Mouse (Mus musculus): ENCODE data around the gene Rhox6. TPM values are rescaled to one million over a fixed set of nuclear protein-coding genes. Genes with fewer than 3 reads are reported as not detected.

The Rhox6 gene
- polyA plus RNA-seq, 1 experiment from 2014 or later: not detected

Other genes starting within 250 kb of the Rhox6 start
- not detected in 2 replicates for gene Rhox3f, start 245.9 kb upstream of the Rhox6 start, polyA plus RNA-seq (2014; fragmentation: Nextera tagmentation; extraction: Ambion mirVana)
- gene Rhox4f, start 219.2 kb upstream of the Rhox6 start, polyA plus RNA-seq (2014; fragmentation: Nextera tagmentation; extraction: Ambion mirVana): not detected in 2 replicates
- gene Rhox3g, start 198.3 kb upstream of the Rhox6 start, polyA plus RNA-seq (2014; fragmentation: Nextera tagmentation; extraction: Ambion mirVana): not detected in 2 replicates
- gene Rhox2g, start 183.4 kb upstream of the Rhox6 start, polyA plus RNA-seq (2014; fragmentation: Nextera tagmentation; extraction: Ambion mirVana): not detected in 2 replicates
- gene Rhox4g, start 175.6 kb upstream of the Rhox6 start, polyA plus RNA-seq (2014; fragmentation: Nextera tagmentation; extraction: Ambion mirVana): not detected in 2 replicates
- gene Rhox3h, start 158.1 kb upstream of the Rhox6 start, polyA plus RNA-seq (2014; fragmentation: Nextera tagmentation; extraction: Ambion mirVana): not detected in 2 replicates
- not detected in 2 replicates for gene Rhox2h, start 153.6 kb upstream of the Rhox6 start, polyA plus RNA-seq (2014; fragmentation: Nextera tagmentation; extraction: Ambion mirVana)
- gene Rhox5, start 22.1 kb upstream of the Rhox6 start, polyA plus RNA-seq (2014; fragmentation: Nextera tagmentation; extraction: Ambion mirVana): not detected in 2 replicates
- not detected in 2 replicates for gene Rhox7a, start 4.8 kb downstream of the Rhox6 start, polyA plus RNA-seq (2014; fragmentation: Nextera tagmentation; extraction: Ambion mirVana)
- gene Rhox8, start 52.0 kb downstream of the Rhox6 start, polyA plus RNA-seq (2014; fragmentation: Nextera tagmentation; extraction: Ambion mirVana): not detected in 2 replicates
- not detected in 2 replicates for gene Rhox7b, start 70.3 kb downstream of the Rhox6 start, polyA plus RNA-seq (2014; fragmentation: Nextera tagmentation; extraction: Ambion mirVana)
- gene Rhox9, start 74.9 kb downstream of the Rhox6 start, polyA plus RNA-seq (2014; fragmentation: Nextera tagmentation; extraction: Ambion mirVana): not detected in 2 replicates
- not detected in 2 replicates for gene Btg1-ps1, start 191.9 kb downstream of the Rhox6 start, polyA plus RNA-seq (2014; fragmentation: Nextera tagmentation; extraction: Ambion mirVana)
- not detected in 2 replicates for gene Btg1-ps2, start 216.2 kb downstream of the Rhox6 start, polyA plus RNA-seq (2014; fragmentation: Nextera tagmentation; extraction: Ambion mirVana)
- not detected in 2 replicates for gene Rhox10, start 239.6 kb downstream of the Rhox6 start, polyA plus RNA-seq (2014; fragmentation: Nextera tagmentation; extraction: Ambion mirVana)

Measured in forebrain, embryonic 14.5 days (tissue).